Mouse (Mus musculus): ENCODE data around the gene Ogfod2. TPM values are rescaled to one million over a fixed set of nuclear protein-coding genes. Genes with fewer than 3 reads are reported as not detected.
A peak's percentile ranks its signal among the peaks of the same experiment; 100 is the strongest.

Ogfod2 gene
- 10 to 100 TPM; 10.2 to 11.9 TPM for total RNA-seq (2021)

GRCm38 (mm10) chr5:124111742-124112497 is at the start of gene Ogfod2:
Ogfod2 (plus strand) TSS chr5:124112297.
- peak; percentile 97 for DNase-seq

GRCm38 (mm10) chr5:124069657-124070056 is 42.4 kb upstream of the Ogfod2 start:
- DNase-seq: no peak

- DNase-seq: no peak
These were observed 38.4 kb upstream of the Ogfod2 start for GRCm38 (mm10) chr5:124073682-124074081.

GRCm38 (mm10) chr5:124074845-124075307 is 37.2 kb upstream of the Ogfod2 start:
- DNase-seq: no peak

GRCm38 (mm10) chr5:124075716-124076115 is 36.4 kb upstream of the Ogfod2 start:
- no peak for DNase-seq

- no peak for DNase-seq
These were observed 35.5 kb upstream of the Ogfod2 start for GRCm38 (mm10) chr5:124076559-124076958.

- no peak for DNase-seq
These were observed 34.9 kb upstream of the Ogfod2 start for GRCm38 (mm10) chr5:124077241-124077640.

- DNase-seq: no peak
These were observed 34.1 kb upstream of the Ogfod2 start for GRCm38 (mm10) chr5:124077856-124078460.

- DNase-seq: peak; percentile 46
These were observed 33.2 kb upstream of the Ogfod2 start for GRCm38 (mm10) chr5:124078794-124079416.

- no peak for DNase-seq
These were observed 32.2 kb upstream of the Ogfod2 start for GRCm38 (mm10) chr5:124079880-124080279.

DNA sequence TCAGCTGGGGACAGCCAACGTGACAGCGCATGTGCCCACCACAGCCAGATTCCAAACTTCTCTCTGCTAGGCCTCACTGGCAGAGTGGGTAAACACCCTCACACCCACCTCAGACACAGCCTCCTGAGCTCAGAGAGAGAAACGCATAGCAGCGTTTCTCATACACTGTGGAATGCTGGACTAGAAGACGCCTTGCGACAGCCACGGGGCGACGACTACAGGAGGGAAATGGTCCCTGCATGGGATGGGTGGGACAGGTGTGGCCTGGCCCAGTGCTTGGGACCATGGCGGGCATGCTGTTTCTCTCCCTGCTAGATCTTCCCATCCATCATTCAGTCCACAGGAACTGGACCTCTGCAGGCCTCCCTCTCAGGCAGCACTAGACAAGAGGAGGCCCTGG is 29.6 kb upstream of the Ogfod2 start:
- DNase-seq: no peak

GRCm38 (mm10) chr5:124082941-124083688 is 29.0 kb upstream of the Ogfod2 start:
- no peak for DNase-seq

DNA sequence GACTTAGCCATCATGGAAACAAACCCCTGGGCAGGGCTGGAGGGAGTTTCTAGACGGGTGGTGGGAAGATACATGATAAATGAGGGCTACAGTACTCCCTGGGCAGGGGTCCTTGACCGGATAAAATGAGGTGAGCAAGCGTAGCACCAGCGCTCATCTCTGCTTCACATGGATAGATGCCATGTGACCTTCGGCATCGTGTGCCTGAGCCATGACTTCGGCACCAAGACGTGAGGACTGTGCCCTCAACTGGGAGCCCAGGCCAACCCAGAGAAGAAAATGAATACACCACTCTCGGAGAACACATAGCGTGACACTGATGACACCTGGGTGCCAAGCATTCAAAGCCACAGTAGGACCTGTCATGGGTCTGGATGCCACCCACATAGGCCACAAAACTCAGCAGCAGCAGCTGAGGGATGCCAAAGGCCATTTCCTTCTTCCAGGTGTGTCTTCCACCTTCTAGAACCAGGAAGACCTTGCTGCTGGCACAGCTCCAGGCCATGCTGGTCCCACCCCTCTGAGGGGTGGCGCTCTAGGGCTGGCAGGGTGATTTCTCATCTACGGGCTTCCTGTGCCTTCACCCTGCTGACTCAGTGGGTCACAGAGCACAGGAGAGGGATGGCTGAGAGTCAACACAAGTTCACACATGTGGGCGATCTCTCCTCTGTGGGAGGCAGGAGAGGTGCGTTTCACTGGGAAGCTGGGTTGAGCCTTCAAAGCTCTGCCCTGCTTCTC is 28.1 kb upstream of the Ogfod2 start:
- no peak for DNase-seq

- DNase-seq: peak; percentile 92
These were observed 27.4 kb upstream of the Ogfod2 start for GRCm38 (mm10) chr5:124084588-124085173.

DNA sequence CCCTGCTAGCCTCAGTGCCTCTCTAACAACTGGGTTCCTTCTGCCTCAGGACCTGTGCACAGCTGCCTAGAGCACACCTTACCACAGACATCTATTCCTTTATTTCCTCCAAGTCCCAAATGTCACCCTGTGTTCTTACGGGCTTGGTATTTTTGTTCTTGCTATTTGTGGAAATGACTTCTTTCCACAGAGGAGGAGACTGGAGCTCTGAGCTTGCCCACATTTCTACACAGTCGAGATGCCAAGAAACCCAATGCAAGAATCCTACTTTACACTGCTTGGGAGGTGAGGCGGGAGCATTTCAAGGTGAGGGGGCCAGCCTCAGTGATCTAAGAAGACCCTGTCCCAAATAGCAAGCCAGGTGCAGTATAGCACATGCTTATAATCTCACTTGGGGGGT is 26.6 kb upstream of the Ogfod2 start:
- no peak for DNase-seq

- DNase-seq: no peak
These were observed 25.2 kb upstream of the Ogfod2 start for GRCm38 (mm10) chr5:124086876-124087275.

- no peak for DNase-seq
These were observed 22.2 kb upstream of the Ogfod2 start for GRCm38 (mm10) chr5:124089868-124090267.

- DNase-seq: no peak
These were observed 20.1 kb upstream of the Ogfod2 start for GRCm38 (mm10) chr5:124091951-124092406.

DNA sequence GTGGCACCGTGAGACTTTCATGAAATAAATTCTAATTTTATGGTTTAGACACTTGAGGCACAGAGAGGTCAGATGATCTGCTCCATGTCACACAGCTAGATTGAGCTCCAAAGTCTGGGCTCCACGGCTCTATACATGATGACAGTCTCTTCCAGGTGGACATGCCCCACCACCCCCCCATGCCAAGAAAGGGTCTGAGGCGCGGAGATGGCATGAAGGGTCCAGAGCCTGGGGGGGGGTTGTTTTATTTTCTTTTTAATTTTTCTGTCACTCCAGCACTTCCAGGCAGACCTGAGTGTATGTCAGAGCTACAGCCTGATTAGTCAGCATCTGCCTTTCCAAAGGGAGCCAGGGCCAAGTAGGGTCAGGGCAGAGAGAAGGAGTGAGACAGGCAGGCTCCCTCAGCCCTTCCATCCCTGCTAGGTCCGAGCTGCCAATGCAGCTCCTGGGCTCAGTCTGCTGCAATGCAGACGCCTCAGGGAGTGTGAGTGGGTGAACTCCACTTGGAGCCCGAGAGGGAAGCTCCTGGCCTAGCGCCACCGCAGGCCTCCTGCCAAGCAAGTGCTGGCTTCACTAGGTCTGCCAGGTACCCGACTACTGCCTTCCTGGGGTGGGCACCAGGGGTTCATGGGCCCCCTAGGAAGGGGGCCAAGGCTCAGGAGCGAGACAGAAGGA is 18.8 kb upstream of the Ogfod2 start:
- peak; percentile 85 for DNase-seq

DNA sequence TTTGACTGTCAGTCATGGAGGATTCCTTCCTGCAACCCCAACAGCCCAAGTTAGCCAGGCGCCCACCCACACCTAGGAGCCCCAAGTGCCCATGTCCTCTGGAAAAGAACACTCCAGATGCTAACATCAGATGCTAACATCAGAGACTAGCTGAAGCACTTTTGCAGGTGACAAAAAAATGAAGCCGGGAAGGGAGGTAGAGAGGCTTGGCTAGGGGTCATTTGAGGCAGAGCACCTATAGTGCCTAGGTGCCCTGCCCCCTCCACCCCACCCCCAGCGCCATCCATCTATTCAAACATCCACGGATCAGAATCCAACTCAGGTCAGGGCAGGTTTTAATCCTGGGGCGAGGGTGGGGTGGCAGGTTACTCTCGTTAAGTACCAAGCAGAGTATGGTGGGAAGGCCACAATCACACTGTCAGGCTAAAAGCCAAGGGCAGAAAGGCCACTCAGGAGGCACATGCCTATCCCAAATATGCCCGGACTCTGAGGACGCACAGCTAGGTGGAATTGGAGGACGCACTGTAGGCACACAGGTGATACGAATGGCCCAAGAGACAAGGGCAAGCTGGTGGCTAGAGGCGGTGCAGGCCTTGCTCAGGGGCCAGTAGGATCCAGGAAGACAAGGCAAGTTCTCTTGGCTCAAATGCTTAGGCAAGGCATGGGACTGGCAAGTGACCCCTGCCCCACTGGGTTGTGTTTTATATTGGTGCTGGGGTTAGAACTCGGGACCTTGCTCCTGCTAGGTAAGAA is 18.1 kb upstream of the Ogfod2 start:
- no peak for DNase-seq

All from heart, postnatal 4 days (tissue).